Mouse (Mus musculus): ENCODE data around the gene Cd44.

- TF ChIP-seq USF1 (IDR thresholded peaks at IDR 0.05; ENCODE audit: low read depth) (no peak), POLR2A (IDR thresholded peaks at IDR 0.05; ENCODE audit: insufficient read length, low read depth) (no peak), POLR2AphosphoS2 (IDR thresholded peaks at IDR 0.05; ENCODE audit: insufficient read length, low read depth) (no peak), MYOD1 (IDR thresholded peaks at IDR 0.05; ENCODE audit: control insufficient read depth in 1 of 3, insufficient read length in 2 of 3, low read depth in 2 of 3) (no peak), MAX (IDR thresholded peaks at IDR 0.05; ENCODE audit: low read depth) (no peak)
Measured at GRCm38 (mm10) chr2:102775561-102775960, 125.9 kb downstream of the Cd44 start.

Measured in myocyte (in vitro differentiated cells).